Mouse (Mus musculus) kidney, postnatal 25 days (tissue): Measurements from ENCODE around the gene Sval1.

ENCODE experiments used
- DNase-seq, 2 experiments: peaks; one replicate each; pipeline ENCODE4 v3.0.0; 2021; ENCODE audit warnings: mixed read lengths in 2 of 2

The Sval1 gene

DNA sequence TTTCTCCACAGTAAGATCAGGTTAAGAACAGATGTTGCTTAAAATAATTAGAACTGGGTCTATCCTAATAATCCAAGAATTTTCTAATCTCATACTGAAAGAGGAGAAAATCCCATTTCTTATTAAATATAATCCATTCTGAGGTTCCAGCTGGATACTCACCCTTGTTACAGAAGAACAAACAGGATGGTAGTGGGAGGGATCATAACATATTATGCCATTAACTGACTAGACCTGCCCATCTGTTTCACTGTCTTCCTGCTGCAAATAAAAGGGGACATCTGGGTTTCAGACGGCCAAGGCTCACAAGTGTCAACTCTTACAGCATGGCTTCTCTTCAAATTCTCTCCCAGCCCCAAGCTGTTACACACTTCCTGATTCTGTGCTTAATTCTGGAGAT is at the start of gene Sval1:
Gene Sval1 (plus strand): TSS at position 301 of the 400 bp plus-strand sequence.
- DNase-seq: no peak

DNA sequence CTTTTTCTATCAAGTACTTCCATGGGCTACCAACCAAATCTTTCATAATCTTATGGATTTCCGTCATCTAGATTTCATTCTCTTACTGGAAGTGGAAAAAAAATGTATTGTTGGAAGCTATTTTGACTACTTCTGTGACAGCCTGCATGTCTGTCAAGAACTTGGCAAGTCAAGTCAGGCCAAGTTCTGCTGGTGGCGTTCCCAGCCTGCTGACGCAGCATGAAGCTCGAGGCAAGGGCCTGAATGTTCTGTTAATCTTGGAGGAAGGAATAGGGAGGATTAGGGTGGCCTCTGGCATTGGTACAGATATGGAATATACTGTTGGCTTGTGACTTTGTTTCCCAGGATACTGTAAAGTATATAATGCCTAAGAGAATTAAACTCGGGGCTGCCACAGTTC is 39.8 kb upstream of the Sval1 start:
- DNase-seq: no peak

DNA sequence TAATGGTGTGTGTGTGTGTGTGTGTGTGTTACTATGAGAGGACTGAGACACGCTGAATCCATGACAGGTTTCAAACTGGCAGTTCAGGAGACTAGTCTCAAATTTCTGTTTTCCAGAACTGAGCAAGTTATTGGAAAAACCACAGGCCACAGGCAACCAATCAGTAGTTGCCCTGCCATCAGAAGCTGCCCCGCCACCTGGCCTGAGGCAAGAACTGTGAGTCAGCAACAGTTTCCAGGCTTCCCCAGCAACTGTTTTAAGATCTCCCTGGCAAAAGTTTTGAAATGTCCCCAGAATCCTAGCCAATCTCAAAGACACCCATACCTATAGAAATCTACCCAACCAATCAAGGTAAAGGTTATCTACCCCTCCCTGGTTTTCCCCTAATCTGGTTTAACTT is 36.5 kb upstream of the Sval1 start:
- DNase-seq: no peak

DNA sequence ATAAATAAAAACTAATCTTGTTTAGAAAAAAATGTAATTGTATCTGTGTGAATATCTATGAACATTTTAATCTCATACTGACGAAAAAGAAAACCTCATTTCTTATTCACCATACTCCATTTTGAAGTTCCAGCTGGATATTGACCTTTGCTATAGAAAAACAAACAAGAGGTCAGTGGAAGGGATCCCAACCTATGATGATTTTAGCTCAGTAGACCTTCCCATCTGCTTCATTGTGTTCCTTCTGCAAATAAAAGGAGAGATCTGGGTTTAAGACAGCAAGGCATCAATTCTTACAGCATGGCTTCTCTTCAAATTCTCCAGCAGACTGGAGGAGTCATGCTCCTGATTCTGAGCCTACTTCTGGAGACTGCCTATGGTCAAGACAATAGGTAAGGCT is 16.4 kb downstream of the Sval1 start, which contains the start of gene Sval3:
Gene Sval3 (plus strand): TSS at position 301 of the 400 bp plus-strand sequence.
- no peak for DNase-seq
